ENCODE assay signal across 18 mouse cellular contexts in genomic region chr6:72841986-72842502, GRCm38 (mm10). TPM values are rescaled to one million over a fixed set of nuclear protein-coding genes. Genes with fewer than 3 reads are reported as not detected.
"Had no signal": no experiment of that assay in that cellular context is flagged by ENCODE, and none has a peak within 500 bp of the region (broad histone marks: within the 10 kb centered on the region; RNA-seq: fewer than 3 reads in every experiment).

No protein-coding gene starts in this region.

- H3K4me1 ChIP-seq: limb, embryonic 12.5 days; liver, embryonic 13.5 days; lung, embryonic 15.5 days; neural tube, embryonic 13.5 days had no signal

- H3K27me3 ChIP-seq: limb, embryonic 12.5 days; liver, embryonic 13.5 days; lung, embryonic 15.5 days; megakaryocyte, embryonic 14.5 days; neural tube, embryonic 13.5 days had no signal

- H3K9me3 ChIP-seq: limb, embryonic 12.5 days; liver, embryonic 13.5 days; lung, embryonic 15.5 days; megakaryocyte, embryonic 14.5 days; neural tube, embryonic 13.5 days had no signal

- ATAC-seq: liver, postnatal 0 days; midbrain, embryonic 16.5 days had no signal

- DNase-seq: kidney, adult 9 months; kidney, postnatal 10 days; kidney, postnatal 4 days; liver; liver, embryonic 13.5 days; liver, postnatal 0 days; lung, postnatal 14 days; right cerebral cortex, postnatal 4 days; spleen, adult 18-20 months; thymus, adult 18-20 months; thymus, postnatal 14 days had no signal

- H3K4me3 ChIP-seq: limb, embryonic 12.5 days; liver, embryonic 13.5 days; lung, embryonic 15.5 days; megakaryocyte, embryonic 14.5 days; neural tube, embryonic 13.5 days had no signal

- H3K4me2 ChIP-seq: limb, embryonic 12.5 days; liver, embryonic 13.5 days; lung, embryonic 15.5 days; midbrain, embryonic 11.5 days; neural tube, embryonic 13.5 days had no signal

- H3K9ac ChIP-seq: limb, embryonic 12.5 days; liver, embryonic 13.5 days; liver, postnatal 0 days; lung, embryonic 15.5 days; neural tube, embryonic 13.5 days had no signal

- H3K27ac ChIP-seq: limb, embryonic 12.5 days; liver, embryonic 13.5 days; lung, embryonic 15.5 days; macrophage; neural tube, embryonic 13.5 days had no signal

RNA-seq across cellular contexts. Expression of gene Tcf7l1, which starts 53.0 kb away (rescaled TPM):
- polyA plus RNA-seq: macrophage had no signal
